Mouse (Mus musculus): ENCODE measurements around the gene Nudt9. TPM values are rescaled to one million over a fixed set of nuclear protein-coding genes. Genes with fewer than 3 reads are reported as not detected.

Gene Nudt9
- total RNA-seq, 1 experiment from 2014 or later: 62.6 TPM

DNA sequence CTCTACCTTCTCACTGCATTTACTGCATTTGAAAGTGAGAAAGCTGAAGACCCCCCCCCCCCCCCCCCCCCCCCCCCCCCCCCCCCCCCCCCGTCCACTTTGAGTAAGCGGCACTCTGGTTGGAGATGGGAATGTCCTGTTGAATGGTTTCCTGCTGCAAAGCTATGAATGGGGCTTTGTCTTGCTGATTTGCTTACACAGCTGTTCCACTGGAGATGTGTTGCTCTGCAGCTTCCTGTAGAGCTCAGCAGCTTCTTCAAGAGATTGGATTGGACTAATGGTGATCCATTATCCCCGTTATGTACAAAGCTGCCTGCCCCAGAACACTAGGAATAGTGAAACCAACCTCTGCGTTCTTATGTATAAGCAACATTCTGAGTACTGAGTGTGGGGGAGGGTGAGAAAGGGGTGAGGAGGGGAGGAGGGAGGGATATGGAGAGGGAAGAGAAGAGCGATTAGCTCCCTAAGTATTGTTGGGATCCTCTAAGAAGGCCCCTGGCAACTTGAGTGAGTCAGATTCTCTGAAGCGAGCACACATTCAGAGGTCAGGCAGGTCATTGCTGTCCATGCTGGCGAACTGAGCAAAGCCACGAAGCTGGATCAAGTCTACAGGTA is 26.3 kb downstream of the Nudt9 start:
- ATAC-seq (replicated peaks; ENCODE audit: low read depth, poor library complexity, severe bottlenecking): no peak

- ATAC-seq (replicated peaks; ENCODE audit: low read depth, poor library complexity, severe bottlenecking): no peak
Observed at GRCm38 (mm10) chr5:104073602-104074001, 27.5 kb downstream of the Nudt9 start.

DNA sequence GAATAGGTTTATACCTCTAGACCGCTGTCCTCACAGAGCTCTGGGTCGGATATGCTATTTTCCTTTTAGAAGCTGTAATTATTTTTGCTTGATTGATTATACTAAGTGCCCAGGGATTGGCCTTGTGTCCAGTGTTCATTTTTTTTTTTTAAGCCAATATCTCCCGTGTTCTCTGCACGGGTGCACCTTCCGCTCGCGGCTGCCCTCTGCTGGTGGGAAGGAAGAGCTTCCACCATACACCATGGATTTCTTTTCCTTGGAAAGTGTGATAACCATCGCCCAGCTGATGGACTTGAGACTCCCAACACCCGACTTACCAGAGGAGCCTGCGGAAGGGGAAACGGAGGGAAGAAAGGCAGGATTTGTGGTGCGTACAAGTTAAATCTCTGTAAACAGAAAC is 28.3 kb downstream of the Nudt9 start:
- peak; percentile 91 for ATAC-seq (replicated peaks; ENCODE audit: low read depth, poor library complexity, severe bottlenecking)

DNA sequence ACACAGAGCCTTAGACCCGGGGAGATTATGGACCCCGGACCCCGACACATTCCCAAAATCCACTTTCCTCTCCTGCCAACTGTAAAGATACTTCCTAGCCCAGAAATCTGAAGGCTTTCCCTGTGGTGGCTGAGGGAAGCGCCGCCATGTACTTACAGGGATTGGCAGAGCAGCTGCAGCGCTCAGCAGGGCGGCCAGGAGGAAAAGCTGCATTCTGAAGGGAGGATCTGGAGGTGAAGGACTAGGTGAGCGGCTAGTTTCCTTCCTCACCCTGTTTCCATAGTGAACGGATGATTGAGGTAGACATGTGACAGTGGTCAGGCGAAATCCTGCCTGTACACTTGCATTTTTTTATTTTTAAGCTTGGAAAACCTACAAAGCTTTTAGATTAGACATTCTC is 30.3 kb downstream of the Nudt9 start:
- ATAC-seq (replicated peaks; ENCODE audit: low read depth, poor library complexity, severe bottlenecking): no peak

DNA sequence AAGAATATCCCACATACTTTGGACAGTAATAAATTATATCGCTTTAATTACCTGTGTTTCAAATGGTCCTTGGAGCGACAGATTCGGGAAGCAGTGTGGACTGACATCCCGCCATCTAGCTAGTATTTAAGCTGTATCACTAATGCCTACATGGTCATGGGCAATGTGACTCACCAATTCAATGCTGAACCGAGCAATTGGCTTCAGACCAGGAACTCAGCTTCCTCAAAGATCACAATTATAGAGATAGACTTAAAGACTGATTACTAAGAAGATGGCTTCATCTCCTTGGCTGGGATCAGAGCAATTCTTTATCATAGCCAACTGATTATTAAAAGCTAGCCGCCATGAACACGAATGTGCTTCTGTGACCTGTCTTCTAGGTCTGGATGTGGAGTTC is 31.4 kb downstream of the Nudt9 start, which contains the start of gene Gm17660:
Gm17660 (minus strand) TSS at position 101 of the 400 bp plus-strand sequence.
- no peak for ATAC-seq (replicated peaks; ENCODE audit: low read depth, poor library complexity, severe bottlenecking)

- ATAC-seq (replicated peaks; ENCODE audit: low read depth, poor library complexity, severe bottlenecking): no peak
Observed at GRCm38 (mm10) chr5:104080736-104081135, 34.6 kb downstream of the Nudt9 start.

DNA sequence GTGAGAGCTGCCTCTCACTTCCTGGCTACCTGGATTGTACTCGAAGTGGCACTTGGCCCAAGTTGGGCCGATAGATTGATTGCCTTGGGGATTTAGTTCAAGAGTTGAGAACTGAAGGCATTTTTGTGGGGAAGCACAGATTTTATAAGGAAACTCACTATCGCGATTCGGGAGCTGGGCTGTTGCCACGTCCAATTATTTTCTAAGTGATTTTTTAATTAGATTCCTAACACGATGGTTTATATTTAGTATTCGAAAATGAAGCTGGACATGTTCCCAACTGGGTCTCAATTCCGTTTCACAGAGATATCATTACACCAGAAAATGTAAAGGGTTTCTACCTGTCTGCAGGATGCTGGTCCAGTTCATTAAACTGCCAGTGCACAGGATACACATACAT is 39.3 kb downstream of the Nudt9 start:
- ATAC-seq (replicated peaks; ENCODE audit: low read depth, poor library complexity, severe bottlenecking): no peak

DNA sequence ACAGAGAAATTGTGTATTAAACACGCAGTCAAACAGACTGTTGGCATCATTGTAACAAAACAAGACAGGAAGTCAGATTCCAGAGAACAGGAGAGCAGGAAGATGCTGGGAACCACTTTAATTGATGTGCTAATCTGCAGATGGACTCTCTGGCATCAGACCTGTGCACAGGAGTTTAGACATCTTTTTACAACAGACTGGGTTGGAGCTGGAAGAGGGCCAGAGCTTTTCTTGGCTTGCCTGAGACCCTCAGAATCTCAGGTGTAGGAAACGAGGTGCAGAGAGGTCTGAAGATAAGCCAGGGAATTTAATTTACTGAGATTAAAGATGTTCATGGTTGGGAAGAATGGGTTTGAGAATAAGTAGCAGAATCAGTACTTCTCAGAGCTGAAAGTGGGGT is 43.6 kb downstream of the Nudt9 start:
- no peak for ATAC-seq (replicated peaks; ENCODE audit: low read depth, poor library complexity, severe bottlenecking)

GRCm38 (mm10) chr5:104095416-104096077 is 49.4 kb downstream of the Nudt9 start:
- ATAC-seq (replicated peaks; ENCODE audit: low read depth, poor library complexity, severe bottlenecking): no peak

GRCm38 (mm10) chr5:104096078-104096938 is 50.2 kb downstream of the Nudt9 start:
- no peak for ATAC-seq (replicated peaks; ENCODE audit: low read depth, poor library complexity, severe bottlenecking)

DNA sequence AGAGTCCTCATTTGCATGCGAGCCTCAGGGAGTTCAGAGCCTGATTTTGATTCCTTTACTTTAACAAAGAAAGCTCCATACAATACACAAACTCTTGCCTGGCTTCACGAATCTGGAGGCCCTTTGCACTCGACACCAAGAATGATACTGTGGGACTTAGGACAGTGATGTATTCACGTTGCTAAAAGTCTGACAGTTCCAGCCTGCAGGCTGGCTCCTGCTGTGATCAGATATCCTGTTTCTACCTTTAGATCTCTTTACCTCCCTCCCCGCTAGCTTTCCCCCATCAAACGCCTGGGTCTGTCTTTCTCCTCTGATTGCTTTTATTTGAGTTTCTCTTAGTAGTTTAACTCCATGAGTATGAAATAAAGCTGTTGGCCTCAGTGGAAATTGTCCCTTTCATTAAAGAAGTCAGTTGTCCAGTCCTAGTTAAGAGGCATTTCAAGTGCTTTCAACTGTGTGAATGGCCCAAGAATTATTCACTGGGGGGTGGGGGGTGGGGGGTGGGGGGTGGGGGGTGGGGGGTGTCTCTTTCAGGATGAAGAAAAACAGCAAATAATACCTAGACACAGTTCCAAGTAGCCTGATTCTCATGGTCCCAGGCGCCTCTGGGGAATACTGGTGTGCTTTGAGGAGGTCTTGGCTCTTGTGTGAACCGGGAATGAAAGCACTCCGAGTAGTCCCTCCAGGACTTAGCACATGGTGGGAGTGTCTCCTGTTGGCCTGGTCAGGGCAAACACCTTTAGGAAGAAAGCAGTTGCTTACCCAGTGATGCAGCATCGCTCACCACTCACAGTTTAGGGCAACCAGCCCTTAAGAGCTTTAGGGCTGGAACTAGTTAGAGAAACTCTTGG is 55.8 kb downstream of the Nudt9 start:
- no peak for ATAC-seq (replicated peaks; ENCODE audit: low read depth, poor library complexity, severe bottlenecking)

DNA sequence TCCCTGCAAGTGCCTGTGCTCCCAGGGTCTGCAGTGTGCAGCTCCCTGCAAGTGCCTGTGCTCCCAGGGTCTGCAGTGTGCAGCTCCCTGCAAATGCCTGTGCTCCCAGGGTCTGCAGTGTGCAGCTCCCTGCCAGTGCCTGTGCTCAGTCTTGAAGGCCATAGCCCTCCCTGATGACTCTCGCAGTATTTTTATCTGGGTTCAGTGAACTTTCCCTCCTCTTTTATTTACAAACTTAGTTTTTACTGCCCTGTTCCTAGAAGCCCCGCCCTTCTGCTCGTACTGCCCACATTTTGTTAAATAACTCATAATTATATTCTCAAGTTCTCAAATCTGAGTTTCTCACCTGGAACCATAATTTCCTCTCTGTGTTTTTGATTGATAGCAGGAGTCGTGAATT is 57.1 kb downstream of the Nudt9 start:
- no peak for ATAC-seq (replicated peaks; ENCODE audit: low read depth, poor library complexity, severe bottlenecking)

- no peak for ATAC-seq (replicated peaks; ENCODE audit: low read depth, poor library complexity, severe bottlenecking)
Observed at GRCm38 (mm10) chr5:104104111-104104510, 58.0 kb downstream of the Nudt9 start.

DNA sequence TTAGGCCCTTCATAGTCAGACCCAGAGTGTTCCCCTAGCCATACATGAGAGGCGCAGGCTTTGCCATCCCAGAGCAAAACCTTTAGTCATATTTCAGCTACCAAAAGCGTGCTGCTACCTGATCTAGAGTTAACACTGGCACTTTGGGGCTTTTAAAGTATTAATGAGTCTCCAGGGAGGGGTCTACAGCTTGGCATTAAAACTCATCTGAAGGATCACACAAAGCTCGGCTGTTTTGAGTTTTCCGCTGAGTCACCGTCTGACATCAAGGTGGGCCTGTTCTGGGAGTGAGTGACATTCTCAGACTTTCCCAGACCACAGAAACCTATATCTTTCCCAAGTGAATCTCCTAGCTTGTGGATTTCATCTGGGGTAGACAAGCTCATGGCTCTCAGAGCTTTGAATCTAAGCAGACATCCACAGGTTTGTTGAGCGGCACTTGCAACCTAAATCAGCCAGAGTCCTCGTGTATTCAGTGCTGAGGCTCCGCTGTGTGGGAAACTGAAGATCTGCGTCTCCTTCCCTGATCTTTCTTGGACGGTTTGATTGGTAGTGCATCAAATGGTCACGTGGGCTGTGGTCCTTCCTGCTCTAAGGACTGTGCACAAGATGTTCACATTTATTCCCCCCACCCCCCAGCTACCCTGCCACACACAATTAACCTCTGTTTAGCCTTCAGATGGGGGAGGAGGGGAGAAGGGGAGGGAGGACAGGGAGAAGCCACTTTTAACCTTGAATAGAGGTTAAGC is 62.2 kb downstream of the Nudt9 start:
- ATAC-seq (replicated peaks; ENCODE audit: low read depth, poor library complexity, severe bottlenecking): no peak

GRCm38 (mm10) chr5:104108879-104109369 is 62.8 kb downstream of the Nudt9 start:
- ATAC-seq (replicated peaks; ENCODE audit: low read depth, poor library complexity, severe bottlenecking): peak; percentile 55

DNA sequence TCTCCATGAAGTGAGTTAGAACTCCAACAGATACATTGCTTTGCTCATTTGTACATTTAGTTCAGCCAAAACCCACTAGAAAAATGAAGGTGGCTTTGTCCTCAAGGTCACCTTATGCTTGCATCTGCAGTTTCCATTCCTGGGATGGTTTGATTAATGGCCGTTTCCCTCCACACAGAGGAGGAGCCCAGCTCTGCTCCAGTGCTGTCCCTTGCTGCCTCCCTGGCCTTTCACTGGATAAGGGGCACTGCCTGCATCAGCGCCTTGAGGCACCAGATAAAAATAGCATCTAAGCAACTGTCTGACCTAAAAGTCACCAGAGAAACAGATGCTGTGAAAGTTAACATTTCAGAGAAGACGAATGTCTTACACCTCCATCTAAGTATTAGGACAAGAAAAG is 63.4 kb downstream of the Nudt9 start:
- ATAC-seq (replicated peaks; ENCODE audit: low read depth, poor library complexity, severe bottlenecking): no peak

GRCm38 (mm10) chr5:104110171-104110920 is 64.2 kb downstream of the Nudt9 start:
- ATAC-seq (replicated peaks; ENCODE audit: low read depth, poor library complexity, severe bottlenecking): no peak

GRCm38 (mm10) chr5:104112016-104112415 is 65.9 kb downstream of the Nudt9 start:
- ATAC-seq (replicated peaks; ENCODE audit: low read depth, poor library complexity, severe bottlenecking): 0 out of 2 replicates have a peak, but pooled peaks have one; percentile 24

GRCm38 (mm10) chr5:104112511-104112910 is 66.4 kb downstream of the Nudt9 start:
- no peak for ATAC-seq (replicated peaks; ENCODE audit: low read depth, poor library complexity, severe bottlenecking)

All from common myeloid progenitor, adult 5-6 weeks (primary cell).